Mouse (Mus musculus): ENCODE measurements around the gene Crcp. TPM values are rescaled to one million over a fixed set of nuclear protein-coding genes. Genes with fewer than 3 reads are reported as not detected.
A peak's percentile ranks its signal among the peaks of the same experiment; 100 is the strongest.

Crcp gene
- polyA plus RNA-seq, 1 experiment from 2014 or later = 26.2 TPM

DNA sequence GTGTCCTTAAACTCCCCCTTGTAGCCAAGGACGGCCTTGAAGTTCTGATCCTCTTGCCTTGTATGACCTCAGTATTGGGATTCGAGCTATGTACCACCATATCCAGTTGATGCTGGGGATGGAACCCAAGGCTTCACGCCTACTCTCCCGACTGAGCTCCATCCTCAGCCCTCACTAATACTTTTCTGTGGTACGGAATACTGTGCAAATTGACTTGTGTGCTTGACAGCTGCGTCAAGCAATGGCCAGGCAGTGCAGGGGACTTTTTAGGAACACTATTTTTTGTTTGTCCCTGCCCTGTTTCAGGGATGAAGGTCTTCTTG is 49.7 kb downstream of the Crcp start:
- peaks cover 6% of the 10 kb centered on the region for H3K27me3 ChIP-seq (ENCODE audit: control insufficient read depth, insufficient read depth, low read length)
- peaks cover 7% of the 10 kb centered on the region for H3K9me3 ChIP-seq (replicated peaks; ENCODE audit: control insufficient read depth, low read length)
- WGBS = 42% methylated on average over 6 of the region's 6 CpGs
- H3K4me3 ChIP-seq (ENCODE audit: low read length) = peak overlapping the region; percentile 80
- ATAC-seq (replicated peaks; ENCODE audit: extremely low read depth, insufficient read depth, low FRiP score) = peak; percentile 1; the same call in 1 of the 2 replicates
- peak overlapping the region; percentile 26; the same call in 1 of the 2 replicates for H3K27ac ChIP-seq (ENCODE audit: low read length)
- H3K36me3 ChIP-seq (ENCODE audit: control insufficient read depth, insufficient read depth) = peaks cover 6% of the 10 kb centered on the region
- H3K4me1 ChIP-seq (ENCODE audit: control insufficient read depth, insufficient read depth, low read length) = peaks cover 11% of the 10 kb centered on the region
- peak overlapping the region; percentile 96 for H3K4me2 ChIP-seq (ENCODE audit: low read depth, low read length)
- H3K9ac ChIP-seq (ENCODE audit: low read length) = peak overlapping the region; percentile 84

DNA sequence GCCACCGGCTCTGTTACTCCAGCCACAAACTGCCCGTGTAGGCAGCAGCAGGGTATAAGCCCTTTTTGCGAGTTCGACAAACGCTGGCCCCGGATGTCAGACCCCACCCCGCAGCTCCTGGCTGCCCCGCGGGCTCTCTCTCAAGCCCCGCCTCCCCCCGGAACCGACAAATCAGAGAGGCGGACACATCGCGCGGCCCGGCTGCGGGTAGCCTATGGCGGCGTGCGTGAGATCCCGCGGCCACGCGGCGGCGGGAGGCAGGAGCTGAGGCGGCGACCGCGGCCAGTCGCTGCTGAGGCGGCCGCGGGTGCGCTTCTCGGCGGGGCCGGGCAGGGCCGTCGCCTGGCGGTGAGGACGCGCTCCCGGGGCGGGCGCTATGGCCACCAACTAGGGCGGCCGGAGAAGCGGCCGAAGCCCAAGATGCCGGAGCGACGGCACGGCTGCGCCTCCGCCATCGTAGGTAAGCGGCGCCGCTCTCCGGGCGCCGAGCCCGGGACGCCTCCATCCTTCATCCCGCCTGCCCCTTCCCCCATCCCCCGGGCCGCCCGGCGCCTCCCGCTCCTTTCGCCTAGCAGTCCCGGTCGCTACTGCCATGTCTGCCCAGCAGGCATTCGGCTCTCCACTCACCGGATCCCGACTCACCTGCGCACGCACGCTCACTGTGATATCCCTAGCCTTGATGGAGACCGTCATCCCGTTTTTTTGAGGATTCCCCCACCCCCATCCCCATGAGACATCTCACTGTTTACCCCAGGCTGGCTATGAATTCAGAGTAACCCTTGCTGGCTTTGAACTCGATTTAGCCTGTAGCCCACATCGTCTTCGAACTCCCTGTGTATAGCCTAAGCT is 50.3 kb downstream of the Crcp start:
- peak overlapping the region; percentile 30; the same call in 1 of the 2 replicates for H3K27ac ChIP-seq (ENCODE audit: low read length)
- peaks cover 6% of the 10 kb centered on the region for H3K27me3 ChIP-seq (ENCODE audit: control insufficient read depth, insufficient read depth, low read length)
- peak overlapping the region; percentile 96 for H3K4me2 ChIP-seq (ENCODE audit: low read depth, low read length)
- H3K4me3 ChIP-seq (ENCODE audit: low read length) = peak overlapping the region; percentile 80
- peak; percentile 96 for ATAC-seq (replicated peaks; ENCODE audit: extremely low read depth, insufficient read depth, low FRiP score)
- H3K4me1 ChIP-seq (ENCODE audit: control insufficient read depth, insufficient read depth, low read length) = peaks cover 11% of the 10 kb centered on the region
- H3K36me3 ChIP-seq (ENCODE audit: control insufficient read depth, insufficient read depth) = peaks cover 6% of the 10 kb centered on the region
- H3K9me3 ChIP-seq (replicated peaks; ENCODE audit: control insufficient read depth, low read length) = peaks cover 7% of the 10 kb centered on the region
- 2% methylated on average over 82 of the region's 86 CpGs for WGBS
- peak overlapping the region; percentile 84 for H3K9ac ChIP-seq (ENCODE audit: low read length)

DNA sequence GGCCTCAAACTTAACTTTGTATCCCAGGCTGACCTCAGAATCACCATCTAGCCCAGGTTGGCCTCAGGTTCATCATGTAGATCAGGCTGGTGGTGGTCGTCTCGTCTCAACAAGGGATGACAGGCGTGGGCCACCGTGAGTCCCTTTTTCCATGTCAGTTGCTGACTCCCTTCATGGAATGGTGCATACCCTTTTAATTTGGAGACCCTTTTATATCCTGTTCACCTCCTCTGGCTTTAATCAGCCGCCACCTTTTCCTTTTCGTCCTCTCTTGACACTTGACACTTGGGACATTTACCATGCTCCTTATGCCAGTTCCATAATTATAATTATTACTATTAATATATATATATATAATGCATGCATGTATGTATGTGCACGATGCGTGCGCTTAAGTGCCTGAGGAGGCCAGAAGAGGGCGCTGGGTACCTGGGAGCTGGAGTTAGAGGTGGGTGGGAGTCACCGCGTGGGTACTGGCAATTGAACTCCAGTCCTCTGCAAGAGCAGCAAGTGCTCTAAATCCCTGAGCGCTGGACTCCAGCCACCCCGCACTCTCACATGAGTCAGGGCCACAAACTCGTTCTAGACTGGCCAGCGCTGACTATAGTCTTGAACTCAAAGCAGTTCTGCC is 51.1 kb downstream of the Crcp start:
- WGBS = 76% methylated on average over 16 of the region's 16 CpGs
- peaks cover 7% of the 10 kb centered on the region for H3K9me3 ChIP-seq (replicated peaks; ENCODE audit: control insufficient read depth, low read length)
- peak overlapping the region; percentile 84 for H3K9ac ChIP-seq (ENCODE audit: low read length)
- H3K27me3 ChIP-seq (ENCODE audit: control insufficient read depth, insufficient read depth, low read length) = peaks cover 6% of the 10 kb centered on the region
- H3K27ac ChIP-seq (ENCODE audit: low read length) = no peak overlapping the region
- peaks cover 11% of the 10 kb centered on the region for H3K4me1 ChIP-seq (ENCODE audit: control insufficient read depth, insufficient read depth, low read length)
- peak overlapping the region; percentile 96 for H3K4me2 ChIP-seq (ENCODE audit: low read depth, low read length)
- H3K4me3 ChIP-seq (ENCODE audit: low read length) = peak overlapping the region; percentile 80
- ATAC-seq (replicated peaks; ENCODE audit: extremely low read depth, insufficient read depth, low FRiP score) = no peak
- peaks cover 6% of the 10 kb centered on the region for H3K36me3 ChIP-seq (ENCODE audit: control insufficient read depth, insufficient read depth)

DNA sequence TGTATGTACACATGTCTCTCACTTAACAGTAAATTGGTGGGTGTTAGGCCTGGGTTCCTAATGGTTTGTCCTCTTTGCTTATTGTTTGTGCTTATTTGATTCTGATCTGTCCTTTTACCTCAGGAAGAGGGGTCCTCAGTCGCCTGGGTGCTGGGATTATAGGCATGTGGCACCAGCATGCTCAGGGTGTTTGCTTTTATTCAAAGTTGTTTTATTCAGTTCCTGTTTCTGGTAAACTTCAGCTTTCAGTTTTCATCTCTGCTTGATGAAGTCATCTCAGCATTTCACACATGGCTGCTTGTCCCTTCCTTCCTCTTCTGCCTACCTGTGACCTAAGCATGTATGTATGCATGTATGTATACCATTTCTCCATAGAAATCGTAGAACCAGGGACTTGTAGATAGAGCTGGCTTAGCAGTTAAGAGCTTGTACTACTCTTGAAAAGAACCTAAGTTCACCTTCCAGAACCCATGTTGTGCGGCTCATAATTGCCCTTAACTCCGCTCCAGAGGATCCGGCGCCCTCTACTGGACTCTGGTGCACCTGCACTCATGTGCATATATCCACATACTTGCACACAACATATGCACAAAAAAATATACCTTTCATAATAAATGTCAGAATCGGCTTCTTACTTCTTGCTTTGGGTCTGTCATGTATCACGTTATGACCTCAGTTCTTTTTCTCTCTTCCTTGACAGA is 52.2 kb downstream of the Crcp start:
- Histone ChIP-seq H3K4me3 (ENCODE audit: low read length) (no peak overlapping the region), H3K27ac (ENCODE audit: low read length) (no peak overlapping the region), H3K27me3 (ENCODE audit: control insufficient read depth, insufficient read depth, low read length) (peaks cover 2% of the 10 kb centered on the region), H3K4me2 (ENCODE audit: low read depth, low read length) (no peak overlapping the region), H3K36me3 (ENCODE audit: control insufficient read depth, insufficient read depth) (peaks cover 6% of the 10 kb centered on the region), H3K9ac (ENCODE audit: low read length) (no peak overlapping the region), H3K9me3 (replicated peaks; ENCODE audit: control insufficient read depth, low read length) (peaks cover 9% of the 10 kb centered on the region), H3K4me1 (ENCODE audit: control insufficient read depth, insufficient read depth, low read length) (peaks cover 11% of the 10 kb centered on the region)
- no peak for ATAC-seq (replicated peaks; ENCODE audit: extremely low read depth, insufficient read depth, low FRiP score)
- WGBS = 97% methylated on average over 8 of the region's 8 CpGs

DNA sequence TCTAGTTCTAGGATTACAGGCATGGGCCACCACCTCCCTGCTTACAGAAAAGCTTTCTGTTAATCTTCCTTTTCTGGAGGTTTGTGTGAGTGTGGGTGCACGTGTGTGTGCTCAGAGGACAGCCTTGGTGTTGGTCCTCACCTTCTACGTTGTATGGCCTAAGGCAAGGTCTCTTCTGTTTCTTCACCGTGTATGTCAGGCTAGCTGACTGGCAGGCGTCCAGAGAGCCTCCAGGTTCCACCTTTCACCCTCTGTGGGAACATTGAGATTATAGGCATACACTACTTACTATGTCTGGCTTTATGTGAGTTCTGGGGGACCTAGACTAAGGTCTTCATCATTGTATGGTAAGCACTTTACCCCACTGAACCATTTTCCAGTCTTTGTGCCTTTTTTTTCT is 53.3 kb downstream of the Crcp start:
- ATAC-seq (replicated peaks; ENCODE audit: extremely low read depth, insufficient read depth, low FRiP score) = no peak
- Histone ChIP-seq H3K27ac (ENCODE audit: low read length) (no peak overlapping the region), H3K4me2 (ENCODE audit: low read depth, low read length) (no peak overlapping the region), H3K9ac (ENCODE audit: low read length) (no peak overlapping the region), H3K36me3 (ENCODE audit: control insufficient read depth, insufficient read depth) (peaks cover 6% of the 10 kb centered on the region), H3K27me3 (ENCODE audit: control insufficient read depth, insufficient read depth, low read length) (peaks cover 2% of the 10 kb centered on the region), H3K4me3 (ENCODE audit: low read length) (no peak overlapping the region), H3K4me1 (ENCODE audit: control insufficient read depth, insufficient read depth, low read length) (peaks cover 11% of the 10 kb centered on the region), H3K9me3 (replicated peaks; ENCODE audit: control insufficient read depth, low read length) (peaks cover 9% of the 10 kb centered on the region)
- WGBS = 65% methylated on average over 4 of the region's 4 CpGs

DNA sequence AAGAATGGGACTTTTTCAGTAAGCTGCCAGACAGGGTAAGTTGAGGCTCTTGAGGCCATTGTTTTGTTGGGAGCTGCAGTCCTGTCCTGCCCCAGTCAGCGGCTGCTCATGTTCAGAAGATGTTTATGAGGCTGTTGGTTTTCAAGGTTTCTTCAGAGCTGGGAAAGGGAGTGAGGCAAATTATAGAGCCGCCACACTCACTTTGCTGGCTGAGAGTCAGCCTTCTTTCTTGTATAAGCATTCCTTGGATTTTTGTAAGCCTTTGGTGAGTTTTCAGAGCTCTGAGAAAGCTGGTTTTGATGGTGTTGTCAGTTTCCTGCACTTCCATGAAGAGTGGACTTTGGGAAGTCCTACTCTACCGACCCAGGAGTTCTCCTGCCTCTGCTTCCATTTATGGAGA is 55.2 kb downstream of the Crcp start:
- Histone ChIP-seq H3K4me3 (ENCODE audit: low read length) (no peak overlapping the region), H3K4me2 (ENCODE audit: low read depth, low read length) (no peak overlapping the region), H3K4me1 (ENCODE audit: control insufficient read depth, insufficient read depth, low read length) (peaks cover 6% of the 10 kb centered on the region), H3K27ac (ENCODE audit: low read length) (no peak overlapping the region), H3K9me3 (replicated peaks; ENCODE audit: control insufficient read depth, low read length) (peaks cover 9% of the 10 kb centered on the region), H3K36me3 (ENCODE audit: control insufficient read depth, insufficient read depth) (peaks cover 6% of the 10 kb centered on the region), H3K27me3 (ENCODE audit: control insufficient read depth, insufficient read depth, low read length) (no peaks in the 10 kb centered on the region), H3K9ac (ENCODE audit: low read length) (no peak overlapping the region)
- no peak for ATAC-seq (replicated peaks; ENCODE audit: extremely low read depth, insufficient read depth, low FRiP score)
- WGBS = 63% methylated on average over 3 of the region's 3 CpGs

DNA sequence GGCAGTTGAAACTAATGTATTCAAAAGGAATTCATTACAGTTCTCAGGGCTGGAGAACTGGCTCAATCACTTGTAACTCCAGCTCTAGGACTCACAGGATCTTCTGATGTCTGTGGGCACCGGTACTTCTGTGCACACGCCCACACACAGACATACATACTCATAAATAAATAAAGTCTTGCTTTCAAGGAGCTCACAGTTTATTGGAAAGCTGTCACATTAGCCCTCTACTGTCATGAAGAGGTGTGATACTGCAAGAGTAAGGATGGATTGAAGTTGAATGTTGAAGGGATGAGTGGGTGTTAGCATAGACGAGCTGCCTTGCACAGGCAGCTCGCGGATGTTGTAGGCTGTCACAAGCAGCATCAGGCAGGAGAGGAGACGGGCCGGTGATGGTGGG is 58.9 kb downstream of the Crcp start:
- ATAC-seq (replicated peaks; ENCODE audit: extremely low read depth, insufficient read depth, low FRiP score) = no peak
- Histone ChIP-seq H3K9me3 (replicated peaks; ENCODE audit: control insufficient read depth, low read length) (0 out of 2 replicates have a peak, but pooled peaks cover 2% of the 10 kb centered on the region), H3K27me3 (ENCODE audit: control insufficient read depth, insufficient read depth, low read length) (no peaks in the 10 kb centered on the region), H3K4me1 (ENCODE audit: control insufficient read depth, insufficient read depth, low read length) (no peaks in the 10 kb centered on the region), H3K36me3 (ENCODE audit: control insufficient read depth, insufficient read depth) (no peaks in the 10 kb centered on the region), H3K4me3 (ENCODE audit: low read length) (no peak overlapping the region), H3K4me2 (ENCODE audit: low read depth, low read length) (no peak overlapping the region), H3K27ac (ENCODE audit: low read length) (no peak overlapping the region), H3K9ac (ENCODE audit: low read length) (no peak overlapping the region)
- 84% methylated on average over 7 of the region's 7 CpGs for WGBS

DNA sequence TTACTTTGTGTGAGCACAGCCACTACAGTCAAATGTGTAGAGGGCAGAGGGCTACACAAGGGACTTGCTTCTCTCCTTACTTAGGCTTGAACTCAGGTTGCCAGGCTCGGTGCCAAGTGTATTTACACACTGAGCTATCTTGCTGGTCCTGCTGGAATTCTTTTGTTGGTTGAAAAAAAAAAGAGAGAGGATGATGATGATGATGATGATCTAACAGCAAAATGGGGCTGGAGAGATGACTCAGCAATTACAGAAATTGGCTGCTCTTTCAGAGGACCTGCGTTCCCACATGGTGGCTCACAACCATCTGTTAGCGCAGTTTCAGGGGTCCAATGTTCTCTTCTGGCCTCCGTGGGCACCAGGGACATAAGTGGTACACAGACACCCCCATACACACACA is 59.5 kb downstream of the Crcp start:
- Histone ChIP-seq H3K4me1 (ENCODE audit: control insufficient read depth, insufficient read depth, low read length) (no peaks in the 10 kb centered on the region), H3K36me3 (ENCODE audit: control insufficient read depth, insufficient read depth) (no peaks in the 10 kb centered on the region), H3K4me2 (ENCODE audit: low read depth, low read length) (no peak overlapping the region), H3K27me3 (ENCODE audit: control insufficient read depth, insufficient read depth, low read length) (no peaks in the 10 kb centered on the region), H3K4me3 (ENCODE audit: low read length) (no peak overlapping the region), H3K27ac (ENCODE audit: low read length) (no peak overlapping the region), H3K9ac (ENCODE audit: low read length) (no peak overlapping the region), H3K9me3 (replicated peaks; ENCODE audit: control insufficient read depth, low read length) (0 out of 2 replicates have a peak, but pooled peaks cover 2% of the 10 kb centered on the region)
- no peak for ATAC-seq (replicated peaks; ENCODE audit: extremely low read depth, insufficient read depth, low FRiP score)
- 90% methylated on average over 4 of the region's 4 CpGs for WGBS

DNA sequence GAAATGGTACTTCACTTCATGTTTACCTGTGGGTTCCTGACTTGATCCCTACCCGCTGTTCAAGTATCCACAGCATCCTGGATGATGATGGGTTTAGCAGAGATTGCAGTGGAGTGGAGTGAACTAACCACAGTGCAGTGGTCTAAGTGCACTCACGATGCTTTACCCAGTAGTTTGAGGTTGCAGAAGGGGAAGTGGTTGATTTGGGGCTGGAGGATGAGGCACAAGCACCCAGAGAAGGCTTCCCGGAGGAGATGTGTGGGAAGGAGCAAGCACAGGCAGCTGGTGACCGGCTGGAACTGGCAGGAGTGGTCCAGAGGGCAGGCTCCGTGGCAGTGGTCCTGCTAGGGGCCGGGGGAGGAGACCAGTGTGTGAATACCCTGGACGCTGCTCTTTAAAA is 60.1 kb downstream of the Crcp start:
- Histone ChIP-seq H3K9me3 (replicated peaks; ENCODE audit: control insufficient read depth, low read length) (0 out of 2 replicates have a peak, but pooled peaks cover 2% of the 10 kb centered on the region), H3K36me3 (ENCODE audit: control insufficient read depth, insufficient read depth) (no peaks in the 10 kb centered on the region), H3K27ac (ENCODE audit: low read length) (no peak overlapping the region), H3K9ac (ENCODE audit: low read length) (no peak overlapping the region), H3K4me1 (ENCODE audit: control insufficient read depth, insufficient read depth, low read length) (no peaks in the 10 kb centered on the region), H3K4me2 (ENCODE audit: low read depth, low read length) (no peak overlapping the region), H3K27me3 (ENCODE audit: control insufficient read depth, insufficient read depth, low read length) (no peaks in the 10 kb centered on the region), H3K4me3 (ENCODE audit: low read length) (no peak overlapping the region)
- 68% methylated on average over 7 of the region's 7 CpGs for WGBS
- ATAC-seq (replicated peaks; ENCODE audit: extremely low read depth, insufficient read depth, low FRiP score) = no peak
